Mouse (Mus musculus): ENCODE measurements around the gene Il11ra2. TPM values are rescaled to one million over a fixed set of nuclear protein-coding genes. Genes with fewer than 3 reads are reported as not detected.

The Il11ra2 gene
- polyA plus RNA-seq (2014; fragmentation: Illumina TruSeq; extraction: RNeasy Lipid Tissue Mini Kit (QIAGEN cat#74804); ENCODE audit: low read depth, low replicate concordance), result not detected

GRCm38 (mm10) chr4:42661793-42662192 lies at the start of gene Il11ra2:
TSS of gene Il11ra2 (minus strand) at chr4:42661893.

DNA sequence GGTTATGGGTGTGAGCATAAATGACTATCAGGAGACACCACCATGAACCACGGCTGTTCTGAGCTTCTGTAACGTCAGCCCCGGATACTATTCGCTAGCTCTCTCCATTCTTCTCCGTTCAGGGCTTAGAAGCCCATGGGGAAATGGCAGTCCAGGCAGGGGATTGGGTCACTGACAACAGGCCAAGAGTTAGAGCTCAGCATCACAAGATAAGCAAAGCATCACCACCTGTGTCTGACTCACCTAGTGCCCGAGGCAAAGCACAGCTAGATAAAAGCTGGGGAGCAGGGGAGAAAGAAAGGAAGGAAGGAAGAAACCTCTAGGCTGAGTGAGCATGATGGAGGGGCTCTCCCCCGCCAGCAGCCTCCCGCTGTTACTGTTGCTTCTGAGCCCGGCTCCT lies 6.7 kb downstream of the Il11ra2 start, which contains the start of gene Ccl27b:
Gene Ccl27b, plus strand, starts transcription at position 301 of the 400 bp plus-strand sequence.

DNA sequence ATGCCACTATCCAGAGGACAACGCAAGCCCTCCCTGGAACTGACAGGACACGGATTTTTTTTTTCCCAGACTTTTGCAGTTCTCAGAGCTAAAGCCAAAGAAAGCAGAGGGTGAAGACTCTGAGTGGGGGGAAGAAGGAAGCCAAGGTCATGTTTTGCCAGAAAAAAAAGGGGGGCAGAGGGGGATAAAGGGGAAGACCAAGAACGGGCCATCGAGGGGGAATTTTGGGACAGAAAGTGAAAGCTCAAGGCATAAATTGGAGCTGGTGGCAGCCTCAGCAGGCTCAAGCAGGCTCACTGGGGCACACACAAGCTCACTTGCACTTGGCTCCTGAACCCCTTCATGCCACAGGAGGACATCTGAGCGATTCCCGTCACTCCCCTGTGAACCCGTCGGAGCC lies 32.3 kb downstream of the Il11ra2 start, which contains the start of gene Gm2564:
Gene Gm2564, plus strand, starts transcription at position 301 of the 400 bp plus-strand sequence.

DNA sequence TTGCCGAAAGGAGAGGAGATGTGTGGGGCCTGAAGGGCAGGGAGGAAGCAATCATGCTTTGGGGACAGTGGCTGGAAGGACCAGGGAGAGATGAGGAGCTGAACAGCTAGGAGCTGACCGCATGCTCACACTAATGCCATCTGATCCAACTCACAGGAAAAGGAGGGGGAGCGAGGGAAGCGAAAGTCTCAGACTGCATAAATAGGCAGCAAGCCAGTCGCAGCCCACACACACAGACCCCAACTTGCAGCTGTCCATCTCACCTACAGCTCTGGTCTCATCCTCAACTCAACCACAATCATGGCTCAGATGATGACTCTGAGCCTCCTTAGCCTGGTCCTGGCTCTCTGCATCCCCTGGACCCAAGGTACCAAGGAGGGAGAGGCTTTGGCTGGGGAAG lies 49.8 kb downstream of the Il11ra2 start, which contains the start of gene Gm10591:
Gene Gm10591, plus strand, starts transcription at position 301 of the 400 bp plus-strand sequence.

Other genes with a start within 250 kb of the Il11ra2 start
- not detected for gene Gm21586, start 222.5 kb downstream of the Il11ra2 start, polyA plus RNA-seq (2014; fragmentation: Illumina TruSeq; extraction: RNeasy Lipid Tissue Mini Kit (QIAGEN cat#74804); ENCODE audit: low read depth, low replicate concordance)
- gene Gm2163, start 195.1 kb downstream of the Il11ra2 start, polyA plus RNA-seq (2014; fragmentation: Illumina TruSeq; extraction: RNeasy Lipid Tissue Mini Kit (QIAGEN cat#74804); ENCODE audit: low read depth, low replicate concordance), result 0.42 TPM
- gene Fam205a2, start 133.7 kb downstream of the Il11ra2 start, polyA plus RNA-seq (2014; fragmentation: Illumina TruSeq; extraction: RNeasy Lipid Tissue Mini Kit (QIAGEN cat#74804); ENCODE audit: low read depth, low replicate concordance), result not detected
- gene Gm10591, start 49.7 kb downstream of the Il11ra2 start, polyA plus RNA-seq (2014; fragmentation: Illumina TruSeq; extraction: RNeasy Lipid Tissue Mini Kit (QIAGEN cat#74804); ENCODE audit: low read depth, low replicate concordance), result not detected
- 13.2 TPM for gene Gm2564, start 32.2 kb downstream of the Il11ra2 start, polyA plus RNA-seq (2014; fragmentation: Illumina TruSeq; extraction: RNeasy Lipid Tissue Mini Kit (QIAGEN cat#74804); ENCODE audit: low read depth, low replicate concordance)
- gene Ccl27b, start 6.6 kb downstream of the Il11ra2 start, polyA plus RNA-seq (2014; fragmentation: Illumina TruSeq; extraction: RNeasy Lipid Tissue Mini Kit (QIAGEN cat#74804); ENCODE audit: low read depth, low replicate concordance), result not detected
- not detected for gene 4930578G10Rik, start 73.7 kb upstream of the Il11ra2 start, polyA plus RNA-seq (2014; fragmentation: Illumina TruSeq; extraction: RNeasy Lipid Tissue Mini Kit (QIAGEN cat#74804); ENCODE audit: low read depth, low replicate concordance)
- gene Ccl19, start 94.7 kb upstream of the Il11ra2 start, polyA plus RNA-seq (2014; fragmentation: Illumina TruSeq; extraction: RNeasy Lipid Tissue Mini Kit (QIAGEN cat#74804); ENCODE audit: low read depth, low replicate concordance), result 7.4 TPM
- 115 TPM for gene Ccl21a, start 112.1 kb upstream of the Il11ra2 start, polyA plus RNA-seq (2014; fragmentation: Illumina TruSeq; extraction: RNeasy Lipid Tissue Mini Kit (QIAGEN cat#74804); ENCODE audit: low read depth, low replicate concordance)
- 0.31 TPM for gene Fam205a1, start 192.0 kb upstream of the Il11ra2 start, polyA plus RNA-seq (2014; fragmentation: Illumina TruSeq; extraction: RNeasy Lipid Tissue Mini Kit (QIAGEN cat#74804); ENCODE audit: low read depth, low replicate concordance)
- gene Gm12394, start 194.9 kb upstream of the Il11ra2 start, polyA plus RNA-seq (2014; fragmentation: Illumina TruSeq; extraction: RNeasy Lipid Tissue Mini Kit (QIAGEN cat#74804); ENCODE audit: low read depth, low replicate concordance), result not detected
- gene Fam205c, start 212.3 kb upstream of the Il11ra2 start, polyA plus RNA-seq (2014; fragmentation: Illumina TruSeq; extraction: RNeasy Lipid Tissue Mini Kit (QIAGEN cat#74804); ENCODE audit: low read depth, low replicate concordance), result 7.8 TPM